Comparison of ENCODE assay signal across 16 mouse cellular contexts in genomic region chr8:10174841-10175680, GRCm38 (mm10). TPM values are rescaled to one million over a fixed set of nuclear protein-coding genes. Genes with fewer than 3 reads are reported as not detected.
A peak's percentile ranks its signal among the peaks of the same experiment; 100 is the strongest.
DNase-seq lines count a peak whose midpoint lies in the region; ATAC-seq lines count a peak whose summit lies in the region.
"Had no signal": no experiment of that assay in that cellular context is flagged by ENCODE, and none has a peak within 500 bp of the region (broad histone marks: within the 10 kb centered on the region; RNA-seq: fewer than 3 reads in every experiment).

No protein-coding gene starts in this region.

- ATAC-seq in cerebellum, adult (ENCODE audit: insufficient number of reproducible peaks, low FRiP score, low TSS enrichment), result peak; percentile 43
- ATAC-seq in midbrain, embryonic 11.5 days (ENCODE audit: low FRiP score), result no peak

- no peak overlapping the region for H3K4me3 ChIP-seq in midbrain, embryonic 11.5 days (ENCODE audit: low read depth, low read length)
- H3K4me3 ChIP-seq in heart, embryonic 10.5 days, result no peak overlapping the region
- H3K4me3 ChIP-seq: embryonic facial prominence, embryonic 15.5 days; myocyte had no signal

- H3K27ac ChIP-seq in midbrain, embryonic 11.5 days (ENCODE audit: low read depth, low read length), result no peak overlapping the region; the same call in 1 of the 2 replicates
- no peak overlapping the region for H3K27ac ChIP-seq in heart, embryonic 10.5 days
- H3K27ac ChIP-seq: embryonic facial prominence, embryonic 15.5 days had no signal

- H3K9ac ChIP-seq in midbrain, embryonic 11.5 days (ENCODE audit: low read length), result no peak overlapping the region
- H3K9ac ChIP-seq: embryonic facial prominence, embryonic 15.5 days had no signal

- peaks cover 23% of the 10 kb centered on the region for H3K4me1 ChIP-seq in midbrain, embryonic 11.5 days (ENCODE audit: control insufficient read depth, insufficient read depth, low read length)
- no peaks in the 10 kb centered on the region for H3K4me1 ChIP-seq in heart, embryonic 10.5 days
- H3K4me1 ChIP-seq: embryonic facial prominence, embryonic 15.5 days had no signal

- WGBS in midbrain, embryonic 11.5 days, result 85% methylated on average over 7 of the region's 7 CpGs
- 81% methylated on average over 7 of the region's 7 CpGs for WGBS in heart, embryonic 10.5 days

- no peak for DNase-seq in cerebellum, adult 11 months
- peak; percentile 71 for DNase-seq in brain, adult 2 months (ENCODE audit: low read depth, low spot score)
- peak; percentile 25 to 45 for DNase-seq in cerebellum, postnatal 36 days
- DNase-seq in midbrain, embryonic 11.5 days (ENCODE audit: low spot score, missing footprints), result peak; percentile 77
- no peak for DNase-seq in right cerebral cortex, postnatal 14 days
- DNase-seq in c-Kit-positive CD71-positive TER-119-positive erythroid progenitor cells, embryonic 14.5 days (ENCODE audit: low spot score), result no peak
- no peak for DNase-seq in heart, embryonic 10.5 days (ENCODE audit: low spot score)
- DNase-seq: adrenal gland, postnatal 14 days; heart, adult 18-20 months; heart, postnatal 10 days; kidney, adult 18-20 months; lung, postnatal 4 days had no signal

- no peaks in the 10 kb centered on the region for H3K36me3 ChIP-seq in midbrain, embryonic 11.5 days (ENCODE audit: control insufficient read depth, insufficient read depth, low read length)
- H3K36me3 ChIP-seq in heart, embryonic 10.5 days, result no peaks in the 10 kb centered on the region
- H3K36me3 ChIP-seq: embryonic facial prominence, embryonic 15.5 days had no signal

- H3K9me3 ChIP-seq in midbrain, embryonic 11.5 days (ENCODE audit: control insufficient read depth, low read length), result no peaks in the 10 kb centered on the region
- H3K9me3 ChIP-seq in heart, embryonic 10.5 days, result no peaks in the 10 kb centered on the region
- H3K9me3 ChIP-seq: embryonic facial prominence, embryonic 15.5 days had no signal

- H3K27me3 ChIP-seq in midbrain, embryonic 11.5 days (ENCODE audit: control insufficient read depth, insufficient read depth, low read length), result no peaks in the 10 kb centered on the region
- H3K27me3 ChIP-seq in heart, embryonic 10.5 days (ENCODE audit: insufficient read depth, poor library complexity, severe bottlenecking), result no peaks in the 10 kb centered on the region
- H3K27me3 ChIP-seq: embryonic facial prominence, embryonic 15.5 days had no signal

- no peak overlapping the region for H3K4me2 ChIP-seq in midbrain, embryonic 11.5 days
- H3K4me2 ChIP-seq: embryonic facial prominence, embryonic 15.5 days; liver, embryonic 11.5 days had no signal

RNA-seq across cellular contexts. Expression of gene Myo16, which starts 21.4 kb away (rescaled TPM):
- polyA plus RNA-seq in midbrain, embryonic 11.5 days (2014; fragmentation: Nextera tagmentation; extraction: Ambion mirVana), result 2.7 and 3.0 TPM in 2 replicates
- 2.2 and 4.6 TPM in 2 replicates for polyA plus RNA-seq in heart, embryonic 10.5 days (2016; fragmentation: Nextera tagmentation; extraction: Ambion mirVana)

Comparison
In these comparisons a context has a peak if more than half of its experiments do, and no peak if none do; other contexts are left out.
1. DNase-seq: peak in brain, adult 2 months (single experiment), cerebellum, postnatal 36 days (2 of 2) and midbrain, embryonic 11.5 days (single experiment); none in cerebellum, adult 11 months (single experiment), right cerebral cortex, postnatal 14 days (single experiment), c-Kit-positive CD71-positive TER-119-positive erythroid progenitor cells, embryonic 14.5 days (single experiment) and heart, embryonic 10.5 days (single experiment).